Mouse (Mus musculus) kidney, postnatal 0 days (tissue): Measurements from ENCODE around the gene Lias. TPM values are rescaled to one million over a fixed set of nuclear protein-coding genes. Genes with fewer than 3 reads are reported as not detected.
A peak's percentile ranks its signal among the peaks of the same experiment; 100 is the strongest.

Source experiments
- ATAC-seq: fragments of 200-750 bp; cut with Nextera tagmentation; replicated peaks from 2 replicates; pipeline ENCODE4 v1.8.0; 2017; ENCODE audit warnings: low read depth, moderate number of reproducible peaks, moderate TSS enrichment, moderate library complexity; ENCODE audit not compliant: low FRiP score
- DNase-seq: peaks from one replicate; pipeline ENCODE4 v3.0.0-alpha.2; 2016; ENCODE audit warnings: low spot score
- H3K27ac ChIP-seq: fragments of 300-500 bp; sonication (generic); 2 replicates; pipeline ENCODE4 v1.5.1; 2014; ENCODE audit warnings: mild to moderate bottlenecking
- H3K27me3 ChIP-seq: fragments of 300-500 bp; sonication (generic); 2 replicates; pipeline ENCODE4 v1.6.1; 2014; ENCODE audit warnings: low read length, mixed read lengths; ENCODE audit not compliant: insufficient read depth
- H3K36me3 ChIP-seq: fragments of 300-500 bp; sonication (generic); 2 replicates; pipeline ENCODE4 v1.6.1; 2014; ENCODE audit warnings: low read length, mixed read lengths; ENCODE audit not compliant: insufficient read depth
- H3K4me1 ChIP-seq: fragments of 300-500 bp; sonication (generic); replicated peaks from 2 replicates; pipeline ENCODE4 v1.6.1; 2014; ENCODE audit warnings: antibody characterized with exemption, low read length, mixed read lengths; ENCODE audit not compliant: insufficient read depth
- H3K4me2 ChIP-seq: fragments of 300-500 bp; sonication (generic); 2 replicates; pipeline ENCODE4 v1.6.1; 2014; ENCODE audit warnings: mild to moderate bottlenecking, low read length, moderate library complexity, mixed read lengths
- H3K4me3 ChIP-seq: fragments of 300-500 bp; sonication (generic); replicated peaks from 2 replicates; pipeline ENCODE4 v1.5.1; 2014; ENCODE audit warnings: low read depth, low read length
- H3K9ac ChIP-seq: fragments of 300-500 bp; sonication (generic); 2 replicates; pipeline ENCODE4 v1.6.1; 2014; ENCODE audit warnings: low read depth, low read length
- H3K9me3 ChIP-seq: fragments of 300-500 bp; sonication (generic); replicated peaks from 2 replicates; pipeline ENCODE4 v1.6.1; 2016; ENCODE audit warnings: low read length, inconsistent platforms, mixed read lengths
- CTCF ChIP-seq: IDR thresholded peaks from 2 replicates; pipeline ENCODE4 v1.5.1; 2016; ENCODE audit warnings: antibody characterized with exemption, low read depth, mild to moderate bottlenecking, moderate library complexity
- WGBS: fragments of 180-500 bp; shearing (Covaris S2); extraction: QIAGEN DNeasy Blood & Tissue Kit; methylation state at CpG from one replicate; pipeline ENCODE4 v1.1.7; 2014; 5-methylcytosine and 5-hydroxymethylcytosine counted together
- polyA plus RNA-seq: library from polyadenylated mRNA; unstranded; fragments of >200 nt; fragmentation: Nextera tagmentation; extraction: Ambion mirVana; gene quantifications from 2 replicates; pipeline ENCODE4 v1.2.1, GENCODE M21; 2015

The Lias gene
- polyA plus RNA-seq, 1 experiment from 2014 or later: 66.7 TPM

- no peaks in the 10 kb centered on the region for H3K27me3 ChIP-seq
- DNase-seq: no peak
- no peak for ATAC-seq
- no peak overlapping the region; the same call in 1 of the 2 replicates for H3K27ac ChIP-seq
- H3K9ac ChIP-seq: no peak overlapping the region
- peaks cover 5% of the 10 kb centered on the region; the same call in 1 of the 2 replicates for H3K4me1 ChIP-seq
- H3K9me3 ChIP-seq: no peaks in the 10 kb centered on the region
- WGBS: 21% methylated on average over 6 of the region's 6 CpGs
- H3K4me2 ChIP-seq: no peak overlapping the region
- H3K4me3 ChIP-seq: no peak overlapping the region
- H3K36me3 ChIP-seq: peaks cover 22% of the 10 kb centered on the region; the same call in 1 of the 2 replicates
- no peak for TF ChIP-seq CTCF
Observed at GRCm38 (mm10) chr5:65420822-65421221, 29.5 kb downstream of the Lias start.

- no peaks in the 10 kb centered on the region for H3K9me3 ChIP-seq
- 77% methylated on average over 8 of the region's 8 CpGs for WGBS
- DNase-seq: no peak
- no peak for TF ChIP-seq CTCF
- no peaks in the 10 kb centered on the region for H3K4me1 ChIP-seq
- peak; percentile 86 for ATAC-seq
- H3K36me3 ChIP-seq: peaks cover 16% of the 10 kb centered on the region; the same call in 1 of the 2 replicates
- H3K4me3 ChIP-seq: no peak overlapping the region
- peak overlapping the region; percentile 47 for H3K27ac ChIP-seq
- H3K9ac ChIP-seq: no peak overlapping the region
- H3K27me3 ChIP-seq: no peaks in the 10 kb centered on the region
- no peak overlapping the region for H3K4me2 ChIP-seq
Observed at GRCm38 (mm10) chr5:65422803-65423202, 31.5 kb downstream of the Lias start.

DNA sequence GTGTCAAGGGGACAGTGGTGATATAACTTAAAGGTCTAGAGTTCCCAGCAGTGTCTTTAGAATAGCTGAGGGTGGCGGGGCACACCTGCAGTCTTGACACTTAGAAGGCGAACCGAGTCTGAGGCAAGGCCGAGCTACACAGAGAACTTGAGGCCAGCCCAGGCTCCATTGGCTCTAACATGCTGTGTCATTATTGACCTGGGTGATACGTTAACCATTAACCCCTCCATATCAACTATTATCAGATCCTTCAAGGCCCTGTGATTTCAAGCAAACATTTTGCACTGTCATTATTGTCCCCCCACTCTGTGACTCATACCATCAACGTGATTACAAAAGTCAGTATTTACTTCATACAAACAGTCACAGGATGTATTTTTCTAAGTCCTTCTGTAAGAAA lies 32.9 kb downstream of the Lias start:
- Histone ChIP-seq H3K36me3 (peaks cover 16% of the 10 kb centered on the region; the same call in 1 of the 2 replicates), H3K9ac (no peak overlapping the region), H3K27me3 (no peaks in the 10 kb centered on the region), H3K4me3 (no peak overlapping the region), H3K27ac (0 out of 2 replicates have a peak overlapping the region, but pooled peaks have one; percentile 6), H3K9me3 (no peaks in the 10 kb centered on the region), H3K4me1 (no peaks in the 10 kb centered on the region), H3K4me2 (no peak overlapping the region)
- DNase-seq (no peak), ATAC-seq (peak; percentile 67)
- 79% methylated on average over 6 of the region's 6 CpGs for WGBS
- no peak for TF ChIP-seq CTCF

DNA sequence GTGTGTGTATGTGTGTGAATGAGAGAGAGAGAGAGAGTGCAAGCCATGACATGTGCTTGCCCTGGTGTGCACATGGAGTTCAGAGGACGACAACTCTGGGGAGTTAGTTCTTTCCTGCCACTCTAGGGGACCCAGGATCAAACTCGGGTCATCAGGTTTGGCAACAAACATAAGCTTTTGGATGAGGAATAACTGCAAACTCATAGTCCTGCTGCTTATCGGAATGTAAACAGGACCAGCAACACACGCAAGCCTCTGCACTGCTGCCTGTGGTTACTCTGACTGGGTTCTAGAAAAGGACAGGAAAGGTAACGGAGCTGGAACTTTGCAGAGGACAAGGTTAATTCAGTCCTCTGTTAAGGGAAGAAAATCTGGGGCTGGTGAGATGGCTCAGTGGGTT lies 34.0 kb downstream of the Lias start:
- Histone ChIP-seq H3K27ac (no peak overlapping the region), H3K9ac (no peak overlapping the region), H3K4me2 (no peak overlapping the region), H3K9me3 (no peaks in the 10 kb centered on the region), H3K4me3 (no peak overlapping the region), H3K27me3 (no peaks in the 10 kb centered on the region), H3K4me1 (no peaks in the 10 kb centered on the region), H3K36me3 (peaks cover 16% of the 10 kb centered on the region; the same call in 1 of the 2 replicates)
- WGBS: 88% methylated on average over 5 of the region's 5 CpGs
- ATAC-seq: no peak
- DNase-seq: no peak
- no peak for TF ChIP-seq CTCF

DNA sequence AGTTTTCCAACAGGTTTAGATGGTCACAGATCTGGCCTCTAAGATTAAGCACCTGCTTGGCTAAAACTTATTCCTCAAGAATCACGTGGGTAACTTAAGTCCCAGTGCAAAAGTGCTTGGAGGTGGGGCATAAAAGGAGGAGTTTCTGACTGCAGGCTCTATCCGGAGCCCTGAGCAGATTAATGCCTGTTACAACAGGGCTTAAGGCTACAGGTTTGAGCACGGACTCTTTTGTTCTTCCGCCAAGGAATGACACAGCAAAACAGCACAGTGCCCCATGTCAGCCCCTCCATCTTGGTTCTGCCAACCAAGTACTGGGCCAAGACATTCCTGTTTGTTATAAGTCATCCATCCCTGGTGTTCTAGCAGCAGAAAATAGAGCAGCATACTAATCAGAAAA lies 37.0 kb downstream of the Lias start:
- Histone ChIP-seq H3K4me1 (no peaks in the 10 kb centered on the region), H3K27me3 (no peaks in the 10 kb centered on the region), H3K36me3 (0 out of 2 replicates have a peak, but pooled peaks cover 6% of the 10 kb centered on the region), H3K27ac (no peak overlapping the region), H3K9me3 (no peaks in the 10 kb centered on the region), H3K4me2 (no peak overlapping the region), H3K4me3 (no peak overlapping the region), H3K9ac (no peak overlapping the region)
- DNase-seq (no peak), ATAC-seq (peak; percentile 34; the same call in 1 of the 2 replicates)
- TF ChIP-seq CTCF: no peak
- 55% methylated on average over 4 of the region's 4 CpGs for WGBS

- no peaks in the 10 kb centered on the region for H3K27me3 ChIP-seq
- ATAC-seq (no peak), DNase-seq (no peak)
- no peak overlapping the region for H3K9ac ChIP-seq
- no peak overlapping the region for H3K27ac ChIP-seq
- H3K9me3 ChIP-seq: no peaks in the 10 kb centered on the region
- no peaks in the 10 kb centered on the region for H3K4me1 ChIP-seq
- H3K36me3 ChIP-seq: 0 out of 2 replicates have a peak, but pooled peaks cover 6% of the 10 kb centered on the region
- H3K4me2 ChIP-seq: no peak overlapping the region
- no peak overlapping the region for H3K4me3 ChIP-seq
- no peak for TF ChIP-seq CTCF
- WGBS: 87% methylated on average over 5 of the region's 5 CpGs
Observed at GRCm38 (mm10) chr5:65429441-65429840, 38.1 kb downstream of the Lias start.
